Mouse (Mus musculus) retina, postnatal 1 day (tissue): Measurements from ENCODE around the gene Abhd16b.
A peak's percentile ranks its signal among the peaks of the same experiment; 100 is the strongest.
"Not testable (repeated sequence)": the region's sequence is repeated elsewhere in the genome, so short reads cannot be mapped to it uniquely, and the experiment has no call there.

ENCODE experiments used
- DNase-seq: peaks from one replicate; pipeline ENCODE4 v3.0.0-alpha.2; 2012

Gene Abhd16b

DNA sequence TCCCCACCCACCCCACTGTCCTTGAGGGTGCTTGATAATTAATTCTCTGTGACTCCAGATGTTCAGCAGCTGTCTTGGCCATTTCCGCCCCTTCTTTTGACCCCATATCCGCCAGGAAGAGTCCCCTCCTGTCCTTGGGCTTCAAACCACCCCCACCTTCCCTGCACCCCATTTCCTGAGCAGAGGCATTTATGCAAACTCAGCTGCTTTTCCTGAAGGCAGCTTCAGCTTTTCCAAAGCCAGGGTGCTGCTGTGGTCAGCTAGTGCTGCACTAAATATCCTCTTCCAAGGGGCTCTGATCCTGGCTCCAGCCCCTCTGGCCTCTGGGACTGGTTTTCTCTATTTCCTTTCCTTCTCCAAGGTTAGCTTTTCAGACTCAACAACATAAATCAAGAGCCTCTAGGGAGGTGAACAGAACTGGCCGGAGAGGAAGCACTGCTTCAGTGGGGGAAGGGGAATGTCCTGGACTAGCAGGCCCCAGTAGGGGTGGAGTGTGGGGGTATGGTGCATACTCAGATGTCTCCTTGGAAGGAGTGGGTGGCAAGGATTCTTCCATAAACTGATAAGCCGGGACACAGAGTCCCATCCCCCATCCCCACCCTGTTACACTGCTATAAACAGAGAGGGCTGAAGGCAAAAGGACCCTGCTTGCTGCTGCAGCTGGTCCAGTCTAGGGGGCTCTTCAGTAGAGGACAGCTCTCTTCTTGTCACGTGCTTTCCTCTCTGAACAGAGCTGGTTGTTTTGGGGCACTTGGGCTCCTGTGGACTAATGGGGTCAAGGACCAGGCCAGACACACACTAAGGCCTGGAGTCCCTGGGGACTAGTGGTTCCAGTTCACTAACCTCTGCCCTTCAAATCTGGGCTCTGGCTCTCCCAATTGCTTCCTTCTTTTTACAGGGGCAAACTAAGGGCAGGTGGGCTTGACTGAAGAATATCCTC, 5.4 kb upstream of the Abhd16b start:
- no peak for DNase-seq

DNA sequence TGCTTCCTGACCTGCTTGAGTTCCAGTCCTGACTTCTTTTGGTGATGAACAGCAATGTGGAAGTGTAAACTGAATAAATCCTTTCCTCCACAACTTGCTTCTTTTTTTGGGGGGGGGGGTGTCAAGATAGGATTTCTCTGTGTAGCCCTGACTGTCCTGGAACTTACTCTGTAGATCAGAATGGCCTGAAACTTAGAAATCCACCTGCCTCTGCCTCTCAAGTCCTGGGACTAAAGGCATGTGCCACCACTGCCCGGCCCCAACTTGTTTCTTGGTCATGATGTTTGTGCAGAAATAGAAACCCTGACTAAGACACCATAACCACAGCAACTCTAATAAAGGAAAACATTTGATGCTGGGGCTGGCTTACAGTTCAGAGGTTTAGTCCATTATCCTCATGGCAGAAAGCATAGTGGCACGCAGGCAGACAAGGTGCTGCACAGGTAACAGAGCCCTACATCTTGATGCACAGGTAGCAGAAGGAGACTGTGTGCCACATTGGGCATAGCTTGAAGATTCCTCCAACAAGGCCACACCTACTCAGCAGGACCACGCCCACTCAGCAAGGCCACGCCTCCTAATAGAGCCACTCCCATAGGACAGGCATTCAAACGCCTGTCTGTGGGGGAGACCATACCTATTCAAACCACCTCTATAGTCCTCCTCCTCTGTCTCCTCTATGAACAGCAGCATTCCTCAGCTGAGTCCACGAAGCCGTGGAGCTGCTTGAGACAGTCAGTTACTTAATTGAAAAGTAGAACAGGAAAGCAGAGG, 1.4 kb upstream of the Abhd16b start:
- peak; percentile 29 for DNase-seq

DNA sequence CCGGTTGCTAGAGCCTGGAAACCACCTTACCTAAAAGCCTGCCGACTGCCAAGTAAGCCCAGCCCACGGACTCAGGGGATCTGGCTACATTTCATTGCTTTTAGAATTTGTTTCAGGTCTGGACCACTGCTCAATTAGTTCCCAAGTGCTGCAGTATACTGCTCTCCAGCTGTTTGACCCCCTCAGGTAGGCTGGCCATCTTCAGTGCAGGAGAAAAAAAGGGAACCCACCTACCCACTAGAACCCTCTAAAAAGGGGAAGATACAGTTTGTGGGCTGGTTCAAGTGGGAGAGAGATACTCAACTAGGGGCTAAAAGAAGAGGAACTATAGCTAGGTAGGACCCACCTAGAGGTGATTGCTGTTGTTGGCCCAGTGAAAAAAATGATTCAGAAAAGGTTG, 800 bp upstream of the Abhd16b start:
- DNase-seq, result no peak

DNA sequence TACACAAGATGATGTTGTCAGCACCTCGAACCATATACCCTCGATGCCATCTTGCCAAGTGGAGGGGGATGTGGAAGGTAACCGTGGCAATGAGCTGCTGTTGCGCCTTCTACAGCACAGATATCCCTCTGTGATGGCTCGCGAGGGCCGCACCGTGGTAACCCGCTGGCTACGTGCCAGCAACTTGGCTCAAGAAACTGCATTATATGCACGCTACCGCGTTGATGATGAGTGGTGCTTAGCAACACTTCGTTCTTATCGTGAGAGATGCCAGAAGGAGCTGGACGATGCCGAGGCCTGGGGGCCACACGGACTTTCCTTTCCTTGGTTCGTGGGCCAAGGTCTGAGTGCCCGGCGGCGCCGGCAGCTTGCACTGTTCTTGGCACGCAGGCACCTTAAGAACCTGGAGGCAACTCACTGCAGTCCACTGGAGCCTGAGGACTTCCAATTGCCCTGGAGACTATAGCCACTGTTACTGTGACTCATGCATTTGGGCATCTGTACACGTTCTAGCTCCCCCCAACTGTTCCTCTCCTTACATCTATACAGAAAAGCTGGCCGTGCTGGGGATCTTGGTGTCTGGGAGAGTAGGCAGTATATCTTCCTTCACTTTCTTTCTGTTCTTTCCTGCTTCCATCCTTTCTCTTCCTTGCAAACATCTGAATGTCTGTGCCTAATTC, 1.4 kb downstream of the Abhd16b start:
- peak; percentile 12 for DNase-seq

DNA sequence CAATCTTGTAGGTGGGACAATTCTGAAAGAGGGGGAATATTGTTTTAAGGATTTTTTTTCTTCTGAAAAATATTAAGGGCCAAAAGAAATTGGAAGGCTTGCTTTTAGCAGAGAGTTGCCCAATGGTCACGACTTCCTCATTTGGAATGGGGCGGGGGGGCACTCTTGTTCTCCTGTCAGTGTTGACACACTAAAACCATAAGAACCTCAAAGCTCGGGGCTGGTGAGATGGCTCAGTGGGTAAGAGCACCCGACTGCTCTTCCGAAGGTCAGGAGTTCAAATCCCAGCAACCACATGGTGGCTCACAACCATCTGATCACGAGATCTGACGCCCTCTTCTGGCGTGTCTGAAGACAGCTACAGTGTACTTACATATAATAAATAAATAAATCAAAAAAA, 2.8 kb downstream of the Abhd16b start:
- not testable (repeated sequence) for DNase-seq

DNA sequence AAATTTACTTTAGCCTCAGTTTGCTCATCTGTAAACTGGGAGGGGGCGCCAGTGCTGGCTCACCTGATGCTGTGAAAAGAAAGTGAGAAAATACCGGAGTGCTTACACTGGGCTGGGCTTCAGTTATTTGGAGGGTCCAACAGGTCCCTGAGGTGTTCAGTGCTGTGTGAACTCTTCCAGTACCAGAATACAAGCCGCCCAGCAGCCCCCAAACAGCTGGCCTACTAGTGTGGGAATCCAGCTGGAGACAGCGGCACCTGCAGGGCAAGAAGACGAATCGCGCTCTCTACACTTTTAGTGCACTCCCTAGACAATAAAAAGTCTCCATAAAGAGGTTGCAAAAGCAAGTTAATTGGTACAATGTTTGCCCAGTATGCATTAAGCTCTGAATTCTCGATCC, 3.3 kb downstream of the Abhd16b start:
- peak; percentile 70 for DNase-seq

DNA sequence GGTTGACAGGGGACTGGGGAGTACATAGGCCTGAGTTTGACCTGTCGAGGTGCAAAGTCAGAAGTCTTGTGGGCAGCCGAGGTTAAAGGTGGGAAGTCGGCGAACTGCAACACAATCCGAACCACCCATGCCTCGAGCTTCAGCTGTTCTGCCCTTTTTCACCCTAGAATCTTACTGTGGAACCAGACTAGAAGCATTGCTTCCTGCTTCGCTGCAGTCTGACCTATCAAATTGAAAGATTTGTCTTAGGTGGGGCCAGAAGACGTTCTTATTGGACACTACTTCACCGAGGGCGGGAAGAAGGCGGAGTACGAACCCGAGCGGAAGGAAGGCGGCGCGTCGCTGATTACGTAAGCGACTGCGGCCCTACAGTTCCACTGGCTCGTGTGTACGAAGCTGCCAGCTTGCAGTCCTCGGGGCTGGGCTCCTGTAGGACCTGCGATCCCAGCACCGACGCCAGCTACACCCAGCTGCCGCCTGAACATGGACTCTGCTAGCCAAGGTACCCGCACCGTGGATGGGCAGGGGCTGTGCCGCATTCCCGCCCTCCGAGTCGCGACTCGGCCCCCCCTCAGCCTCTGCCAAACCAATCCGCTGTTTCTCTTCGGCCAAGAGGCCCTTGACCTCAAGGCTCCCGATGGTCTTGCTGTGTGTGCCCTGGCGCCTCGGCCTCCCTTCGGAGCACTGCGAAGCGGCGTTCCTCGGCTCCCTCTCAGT, 4.0 kb downstream of the Abhd16b start, which contains the start of gene Tpd52l2:
Tpd52l2 (plus strand) TSS at position 312 of the 717 bp plus-strand sequence.
- peak; percentile 98 for DNase-seq

DNA sequence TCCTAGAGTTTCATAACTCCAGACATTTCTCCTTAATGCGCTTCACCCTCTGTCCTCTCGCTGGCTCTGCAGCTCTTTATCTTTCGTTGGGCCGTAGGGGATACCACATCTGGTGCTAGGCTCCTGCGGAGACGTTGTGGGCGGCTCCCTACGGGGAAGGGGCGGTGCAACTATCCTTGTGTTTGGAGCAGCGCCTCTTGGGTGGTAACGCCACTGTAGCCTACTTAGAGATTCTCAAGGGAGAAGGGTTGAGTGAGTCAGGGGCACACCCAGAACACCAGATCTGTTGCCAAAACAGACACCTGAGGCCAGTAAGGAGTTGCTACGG, 4.5 kb downstream of the Abhd16b start:
- peak; percentile 73 for DNase-seq

DNA sequence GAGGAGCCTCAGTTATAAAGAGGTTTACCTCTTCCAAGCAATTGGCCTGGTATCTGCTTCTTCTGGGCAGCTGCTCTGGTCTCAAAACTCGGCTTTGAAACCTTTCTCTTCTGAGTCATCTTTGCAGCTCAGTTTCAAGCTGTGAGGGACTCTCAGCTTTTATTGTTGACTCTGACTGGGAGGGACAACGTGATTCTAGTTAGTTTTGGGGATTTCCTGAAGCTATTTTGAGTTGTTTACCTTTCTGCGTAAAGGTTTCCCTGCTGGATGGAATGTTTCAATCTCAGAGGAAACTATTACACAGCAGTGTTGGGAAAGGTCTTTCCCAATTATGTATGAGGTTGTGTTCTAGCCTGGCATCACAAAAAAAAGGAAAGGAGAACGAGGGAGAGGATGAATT, 5.6 kb downstream of the Abhd16b start:
- no peak for DNase-seq

DNA sequence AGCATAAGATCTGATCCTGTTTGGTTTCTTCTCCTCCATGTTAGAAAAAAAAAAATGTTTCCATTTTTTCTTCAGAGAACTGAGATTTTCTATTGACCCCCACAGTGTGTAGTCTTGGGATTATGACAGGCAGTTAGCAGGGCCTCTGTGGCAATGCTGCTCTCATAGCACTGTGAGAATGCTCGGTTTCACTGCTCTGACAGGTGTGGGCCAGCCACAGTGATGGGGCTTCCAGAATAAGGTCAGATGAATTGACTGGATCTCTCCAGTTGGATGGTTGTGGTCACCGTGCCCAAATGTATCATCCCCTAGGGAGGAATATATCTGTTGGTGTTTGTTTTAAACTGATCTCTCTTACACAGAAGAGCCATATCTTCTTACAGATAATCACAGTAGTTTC, 16.2 kb downstream of the Abhd16b start:
- DNase-seq, result no peak

DNA sequence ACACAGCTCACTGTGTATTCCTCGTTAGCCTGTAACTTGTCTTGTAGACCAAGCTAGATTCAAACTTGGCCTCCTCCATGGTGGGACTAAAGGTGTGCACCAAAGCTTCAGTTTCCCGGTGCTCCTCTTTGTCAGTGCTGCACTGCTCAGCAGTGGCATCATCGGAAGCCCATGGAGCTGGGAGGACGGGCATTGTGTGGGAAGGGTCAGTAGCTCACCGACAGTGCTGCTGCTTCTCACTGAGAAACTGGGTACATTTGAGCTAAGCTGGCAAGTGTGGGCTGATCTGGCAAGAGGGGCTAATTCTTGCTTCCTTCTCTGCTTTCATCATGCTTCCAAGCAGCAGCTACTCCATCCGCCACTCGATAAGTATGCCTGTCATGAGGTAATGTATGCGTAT, 18.2 kb downstream of the Abhd16b start:
- no peak for DNase-seq

DNA sequence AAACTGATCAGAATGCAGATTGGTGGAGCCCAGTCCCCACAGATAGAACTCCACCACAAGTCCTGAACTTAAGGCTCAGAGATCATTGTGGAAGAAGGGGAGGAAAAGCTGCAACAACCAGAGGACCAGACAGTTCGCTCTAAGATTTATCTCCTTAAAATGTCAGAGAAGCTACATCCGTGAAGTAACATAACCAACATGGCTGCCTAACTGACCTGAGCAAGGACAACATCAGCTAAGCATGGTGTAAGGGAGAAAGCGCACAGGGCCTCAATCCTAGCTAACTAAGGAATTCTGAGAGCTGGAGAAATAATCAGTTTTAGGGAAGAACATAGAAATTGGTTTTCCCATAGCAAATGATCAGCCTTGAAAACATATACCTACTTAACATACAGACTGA, 26.2 kb downstream of the Abhd16b start:
- peak; percentile 15 for DNase-seq

DNA sequence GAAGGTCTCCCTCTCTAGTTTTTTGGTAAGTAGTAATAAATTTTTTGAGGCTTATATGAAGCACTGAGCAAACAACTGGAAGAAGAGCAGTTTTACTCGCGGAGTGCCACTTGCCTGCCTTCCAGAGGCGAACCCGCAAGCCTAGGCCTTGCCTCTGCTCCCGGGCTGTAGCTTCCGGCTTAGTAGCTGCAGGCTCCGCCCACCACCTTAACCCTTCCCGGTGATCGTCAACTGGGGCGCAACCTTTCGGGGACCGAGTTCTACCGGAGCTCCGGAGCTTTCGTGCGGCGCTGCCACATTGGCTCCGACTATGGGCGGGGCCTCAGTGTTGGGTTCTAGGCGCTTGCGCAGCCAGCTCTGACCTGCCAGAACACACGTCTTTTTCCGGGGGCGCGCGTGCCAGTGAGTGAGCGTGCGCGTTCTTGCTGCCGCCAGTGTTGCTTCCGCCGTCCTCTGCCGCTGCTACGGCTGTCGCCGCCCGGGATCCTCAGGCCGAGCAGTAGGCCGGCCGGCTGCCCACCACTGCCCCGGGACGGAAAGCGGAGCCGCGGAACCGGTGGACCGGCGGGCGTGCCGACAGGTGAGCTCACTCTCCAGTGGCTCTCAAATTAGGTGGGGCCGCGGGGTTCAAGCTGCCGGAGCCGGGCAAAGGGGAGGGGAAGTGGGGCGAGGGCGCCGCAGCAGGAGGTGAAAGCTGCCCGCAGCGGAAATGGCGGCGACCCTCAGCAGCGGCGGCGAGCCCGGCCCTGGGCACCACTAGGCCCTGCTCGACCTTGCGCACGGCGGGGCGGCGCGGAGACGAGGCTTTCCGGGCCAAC, 27.3 kb downstream of the Abhd16b start, which contains the start of gene Dnajc5:
Dnajc5 (plus strand) TSS at position 368 of the 818 bp plus-strand sequence.
- peak; percentile 98 for DNase-seq

DNA sequence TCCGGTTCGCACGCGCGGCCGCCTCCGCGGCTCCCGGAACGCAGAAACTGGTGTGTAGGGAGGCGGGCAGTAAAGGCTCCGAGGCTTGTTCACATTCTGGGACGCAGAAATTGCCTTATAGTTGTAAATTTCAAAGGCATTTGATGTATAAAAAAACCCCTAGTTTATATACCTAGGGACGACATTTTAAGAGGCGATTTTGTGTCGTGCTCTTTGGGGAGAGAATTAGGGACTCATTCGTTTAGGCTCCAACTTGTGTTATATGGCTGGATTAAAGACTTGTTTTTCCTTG, 27.9 kb downstream of the Abhd16b start:
- no peak for DNase-seq

DNA sequence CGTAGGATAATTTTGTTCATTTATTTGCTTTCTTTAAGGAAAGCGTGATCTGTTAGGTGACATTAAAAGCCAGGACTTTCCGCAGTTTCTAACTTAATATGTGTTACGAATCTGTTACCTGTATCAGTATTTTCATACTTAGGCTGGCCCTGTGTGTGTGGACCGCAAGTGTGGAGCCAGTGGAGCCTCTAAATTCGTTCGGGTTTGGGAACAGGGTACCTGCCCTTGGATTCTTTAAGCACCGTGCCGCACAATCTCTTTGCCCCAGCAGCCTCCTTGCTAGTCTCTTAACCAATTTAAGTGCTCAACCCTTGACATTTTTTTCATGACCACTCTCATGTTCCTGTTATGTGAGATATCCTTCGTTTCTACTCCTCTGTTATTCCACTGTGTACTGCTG, 28.5 kb downstream of the Abhd16b start:
- DNase-seq, result no peak

DNA sequence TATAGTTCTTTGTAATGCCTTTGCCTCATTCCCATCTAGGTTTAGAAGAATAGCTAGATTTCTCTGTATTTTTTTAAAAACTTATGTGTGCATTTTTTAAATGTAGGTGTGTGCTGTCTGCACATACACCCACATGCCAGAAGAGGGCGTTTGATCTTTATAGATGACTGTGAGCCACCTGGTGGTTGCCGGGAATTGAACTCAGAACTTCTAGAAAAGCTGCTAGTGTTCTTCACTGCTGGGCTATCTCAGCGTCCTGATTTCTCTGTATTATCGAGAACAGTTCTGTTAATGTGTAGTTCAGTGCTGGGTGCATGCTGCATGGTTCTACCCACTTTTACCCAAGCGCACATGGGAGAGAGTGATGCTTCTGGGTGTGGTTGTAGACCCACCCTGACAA, 29.8 kb downstream of the Abhd16b start:
- peak; percentile 23 for DNase-seq

DNA sequence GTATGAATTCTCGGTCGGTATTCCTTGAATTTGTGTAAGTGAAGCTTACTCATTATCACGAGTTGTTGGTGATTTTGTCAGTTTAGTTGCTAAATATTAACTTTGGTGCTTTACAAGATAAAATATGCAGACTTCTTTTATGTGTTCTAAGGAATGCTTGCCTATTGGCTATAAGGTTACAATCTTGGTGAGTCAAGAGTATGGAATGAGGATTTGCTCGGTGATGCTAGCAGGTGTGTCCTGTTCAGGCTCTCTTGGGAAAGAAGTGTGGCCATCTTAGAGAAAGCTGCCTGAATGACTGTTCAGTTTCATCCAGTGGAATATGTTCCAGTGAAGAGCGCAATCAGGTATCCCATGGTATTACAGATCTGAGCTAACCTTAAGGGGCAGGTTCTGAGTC, 32.5 kb downstream of the Abhd16b start:
- DNase-seq, result no peak

DNA sequence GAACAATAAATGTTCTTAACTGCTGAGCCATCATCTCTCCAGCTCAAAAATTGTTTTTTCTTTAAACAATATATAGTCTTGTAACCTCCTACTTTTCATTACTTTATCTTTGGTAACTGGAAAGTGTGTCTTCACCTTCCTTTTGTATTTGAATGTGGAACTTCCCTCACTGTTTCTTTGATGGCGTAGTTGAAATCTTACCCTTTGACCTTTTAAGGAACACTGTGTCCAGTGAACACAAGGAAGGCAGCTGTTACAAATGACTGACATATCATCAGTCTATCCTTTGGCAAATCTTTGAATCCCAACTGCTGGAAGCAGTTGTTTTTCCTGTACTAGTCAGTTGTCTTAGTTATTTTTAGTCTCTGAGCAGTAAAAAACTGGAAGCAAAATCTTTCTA, 36.1 kb downstream of the Abhd16b start:
- DNase-seq, result no peak

DNA sequence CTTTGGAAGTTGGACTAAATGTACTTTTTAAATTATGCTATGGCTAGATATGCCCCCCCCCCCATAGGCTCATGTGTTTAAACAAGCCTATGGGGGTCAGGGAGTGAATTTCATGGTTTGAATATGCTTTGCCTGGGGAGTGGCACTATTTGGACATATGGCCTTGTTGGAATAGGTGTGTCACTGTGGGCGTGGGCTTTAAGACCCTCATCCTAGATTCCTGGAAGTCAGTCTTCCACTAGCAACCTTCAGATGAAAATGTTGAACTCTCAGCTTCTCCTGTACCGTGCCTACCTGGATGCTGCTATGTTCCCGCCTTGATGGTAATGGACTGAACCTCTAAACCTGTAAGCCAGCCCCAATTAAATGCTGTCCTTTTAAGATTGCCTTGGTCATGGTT, 39.6 kb downstream of the Abhd16b start:
- no peak for DNase-seq

DNA sequence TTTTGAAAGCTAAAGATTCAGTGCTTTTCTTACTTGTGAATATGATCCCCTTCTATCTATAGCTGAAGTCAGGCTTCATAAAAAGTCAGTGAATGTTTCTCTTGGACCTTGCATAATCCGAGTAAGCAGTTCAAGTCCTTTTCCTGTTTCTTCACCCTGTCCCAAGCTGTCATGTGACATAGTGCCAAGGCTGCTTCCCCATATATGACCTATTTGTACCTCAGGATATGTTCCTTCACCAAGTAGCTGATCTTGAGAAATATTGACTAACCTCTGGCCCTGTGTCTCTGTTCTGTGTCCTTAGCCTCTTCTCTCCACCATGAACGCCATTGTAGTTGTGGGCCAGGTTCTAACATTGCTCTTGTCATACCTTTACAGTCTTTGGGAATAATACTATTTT, 43.4 kb downstream of the Abhd16b start:
- DNase-seq, result no peak

DNA sequence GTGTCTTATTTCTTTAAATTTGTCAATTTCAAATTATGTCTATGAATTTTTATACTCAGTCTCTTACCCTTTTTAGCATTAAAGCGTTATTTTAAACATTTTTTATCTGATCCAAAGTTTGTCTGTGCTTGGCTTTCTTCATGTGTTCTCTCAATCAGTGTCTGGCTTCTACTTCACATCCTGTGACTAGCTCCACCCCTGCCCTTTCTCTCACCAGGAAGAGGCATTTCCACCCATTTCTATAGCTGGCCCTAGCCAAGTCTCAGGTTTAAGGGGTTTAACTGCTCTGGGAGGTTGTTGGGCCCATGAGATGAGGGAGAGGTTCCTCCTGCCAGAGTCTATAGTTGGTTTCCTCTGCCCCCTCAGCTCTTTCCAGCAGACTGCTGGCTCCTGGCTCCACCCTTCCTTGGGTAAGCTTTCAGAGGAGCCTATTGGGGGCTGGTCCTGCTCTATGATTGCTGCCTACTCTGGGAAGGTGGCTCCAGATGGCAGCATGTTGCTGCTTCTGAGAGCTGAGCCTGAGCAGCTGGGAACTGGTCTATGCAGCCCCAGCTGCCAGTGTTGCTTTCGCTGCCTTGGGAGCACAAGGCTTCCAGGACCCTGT, 44.5 kb downstream of the Abhd16b start:
- peak; percentile 83 for DNase-seq
